Mouse (Mus musculus) CD4-positive, CD25-positive, alpha-beta regulatory T cell, adult 9 weeks (primary cell): ENCODE measurements around the gene Gm4707. TPM values are rescaled to one million over a fixed set of nuclear protein-coding genes. Genes with fewer than 3 reads are reported as not detected.

Source experiments
- polyA plus RNA-seq: library from polyadenylated mRNA; unstranded; fragments of 100-300 nt; shearing (Covaris generic); gene quantifications from one replicate; pipeline ENCODE4 v1.2.1, GENCODE M21; 2017

Gm4707 gene
- polyA plus RNA-seq = 6.6 TPM

DNA sequence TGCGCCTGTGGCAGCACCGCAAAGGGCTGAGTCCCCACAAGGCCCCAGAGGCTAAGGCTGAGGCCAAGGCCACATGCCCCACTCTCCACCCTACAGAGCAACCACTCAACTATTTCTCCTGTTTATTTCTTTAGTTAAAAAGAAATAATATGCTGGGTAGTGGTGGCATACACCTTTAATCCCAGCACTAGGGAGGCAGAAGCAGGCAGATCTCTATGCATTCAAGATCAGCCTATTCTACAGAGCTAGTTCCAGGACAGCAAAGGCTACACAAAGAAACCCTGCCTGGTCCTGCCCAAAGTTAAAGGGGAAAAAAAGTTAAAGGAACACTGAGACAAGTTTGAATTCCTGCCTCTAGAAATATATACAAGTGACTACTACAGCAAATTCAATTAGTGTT, at the start of gene Gm4707:
Gm4707 (minus strand) TSS at position 101 of the 400 bp plus-strand sequence.

DNA sequence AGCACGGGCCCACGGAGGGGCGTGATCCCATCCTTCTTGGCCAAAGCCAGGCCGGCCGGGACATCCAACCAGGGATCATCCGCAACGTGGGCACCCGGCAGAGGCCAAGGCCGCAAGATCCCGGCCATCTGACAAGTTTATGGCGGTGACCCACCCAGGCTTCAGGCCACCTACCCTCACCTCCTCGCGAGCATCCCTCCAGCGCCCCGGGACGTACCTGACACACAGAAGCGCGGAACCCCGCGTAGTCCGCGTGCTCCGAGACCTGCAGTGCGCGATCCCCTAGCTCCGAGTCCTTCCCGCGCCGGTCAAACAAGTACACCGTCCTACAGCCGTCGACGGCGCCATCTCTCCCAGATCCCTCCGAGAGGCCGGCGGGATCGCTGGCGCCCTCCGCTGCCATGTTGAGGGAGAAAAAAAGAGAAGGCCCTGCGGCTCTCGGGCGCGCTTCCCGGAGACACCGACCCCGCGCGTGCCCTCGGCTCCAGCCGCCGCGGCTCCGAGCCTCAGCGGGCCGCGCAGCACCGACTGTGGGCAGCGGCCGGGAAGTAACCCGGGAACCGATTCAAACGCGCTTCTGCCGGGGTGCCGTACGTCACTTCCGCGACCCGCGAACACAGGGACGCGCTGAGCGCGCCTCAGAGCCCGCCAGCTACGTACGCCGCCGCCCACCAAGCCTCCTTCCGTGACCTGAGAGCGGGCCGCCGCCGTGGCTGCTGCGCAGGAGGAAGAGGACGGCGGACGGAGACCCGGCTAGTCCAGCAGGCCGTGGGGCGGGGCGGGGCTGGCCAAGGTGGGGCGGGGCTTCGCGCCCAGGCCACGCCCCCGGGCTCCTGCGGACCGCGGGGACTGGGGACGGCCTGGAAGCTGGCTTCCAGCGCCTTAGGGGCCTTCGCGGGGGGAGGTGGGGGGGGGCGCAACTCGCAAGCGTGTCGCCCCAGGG, 15.3 kb upstream of the Gm4707 start, which contains the start of gene Smchd1:
Smchd1 (minus strand) TSS at position 582 of the 943 bp plus-strand sequence.

Other genes with a start within 250 kb of the Gm4707 start
- not detected for gene Emilin2, start 147.9 kb downstream of the Gm4707 start, polyA plus RNA-seq
- gene Smchd1, start 15.4 kb upstream of the Gm4707 start, polyA plus RNA-seq = 71.0 TPM
- gene Ndc80, start 66.9 kb upstream of the Gm4707 start, polyA plus RNA-seq = 12.5 TPM
- gene Spdya, start 92.1 kb upstream of the Gm4707 start, polyA plus RNA-seq = 0.89 TPM
- 148 TPM for gene Wdr43, start 156.0 kb upstream of the Gm4707 start, polyA plus RNA-seq
- gene Togaram2, start 213.3 kb upstream of the Gm4707 start, polyA plus RNA-seq = not detected